Mouse (Mus musculus): Measurements from ENCODE around the gene Ogn.
"Not testable (repeated sequence)": the region's sequence is repeated elsewhere in the genome, so short reads cannot be mapped to it uniquely, and the experiment has no call there.

Ogn gene

GRCm38 (mm10) chr13:49607714-49608113, at the start of gene Ogn:
TSS of gene Ogn (plus strand) at chr13:49608046.
- DNase-seq (ENCODE audit: low spot score in 2 of 2): no peak

- DNase-seq (ENCODE audit: low spot score in 2 of 2): no peak
Measured at GRCm38 (mm10) chr13:49559185-49559584, 48.7 kb upstream of the Ogn start.

- DNase-seq (ENCODE audit: low spot score in 2 of 2): no peak
Measured at GRCm38 (mm10) chr13:49560886-49561285, 47.0 kb upstream of the Ogn start.

- DNase-seq (ENCODE audit: low spot score in 2 of 2): no peak
Measured at GRCm38 (mm10) chr13:49564347-49564746, 43.5 kb upstream of the Ogn start.

- no peak for DNase-seq (ENCODE audit: low spot score in 2 of 2)
Measured at GRCm38 (mm10) chr13:49570371-49570770, 37.5 kb upstream of the Ogn start.

GRCm38 (mm10) chr13:49571418-49571817, 36.4 kb upstream of the Ogn start:
- no peak for DNase-seq (ENCODE audit: low spot score in 2 of 2)

GRCm38 (mm10) chr13:49581541-49582530, 26.0 kb upstream of the Ogn start, which contains the start of gene Omd:
TSS of gene Omd (plus strand) at chr13:49582462.
- DNase-seq (ENCODE audit: low spot score in 2 of 2): no peak

- no peak for DNase-seq (ENCODE audit: low spot score in 2 of 2)
Measured at GRCm38 (mm10) chr13:49583859-49584258, 24.0 kb upstream of the Ogn start.

- DNase-seq (ENCODE audit: low spot score in 2 of 2): no peak
Measured at GRCm38 (mm10) chr13:49584307-49585005, 23.4 kb upstream of the Ogn start.

- no peak for DNase-seq (ENCODE audit: low spot score in 2 of 2)
Measured at GRCm38 (mm10) chr13:49586062-49586461, 21.8 kb upstream of the Ogn start.

GRCm38 (mm10) chr13:49602541-49602940, 5.3 kb upstream of the Ogn start:
- DNase-seq (ENCODE audit: low spot score in 2 of 2): not testable (repeated sequence)

- DNase-seq (ENCODE audit: low spot score in 2 of 2): no peak
Measured at GRCm38 (mm10) chr13:49603603-49604002, 4.2 kb upstream of the Ogn start.

- DNase-seq (ENCODE audit: low spot score in 2 of 2): no peak
Measured at GRCm38 (mm10) chr13:49608589-49609322, 910 bp downstream of the Ogn start.

- DNase-seq (ENCODE audit: low spot score in 2 of 2): no peak
Measured at GRCm38 (mm10) chr13:49617021-49617420, 9.2 kb downstream of the Ogn start.

GRCm38 (mm10) chr13:49618365-49618764, 10.5 kb downstream of the Ogn start:
- no peak for DNase-seq (ENCODE audit: low spot score in 2 of 2)

GRCm38 (mm10) chr13:49623216-49623615, 15.4 kb downstream of the Ogn start:
- no peak for DNase-seq (ENCODE audit: low spot score in 2 of 2)

GRCm38 (mm10) chr13:49628167-49628566, 20.3 kb downstream of the Ogn start:
- no peak for DNase-seq (ENCODE audit: low spot score in 2 of 2)

GRCm38 (mm10) chr13:49629076-49629475, 21.2 kb downstream of the Ogn start:
- DNase-seq (ENCODE audit: low spot score in 2 of 2): no peak

- DNase-seq (ENCODE audit: low spot score in 2 of 2): no peak
Measured at GRCm38 (mm10) chr13:49639965-49640364, 32.1 kb downstream of the Ogn start.

- no peak for DNase-seq (ENCODE audit: low spot score in 2 of 2)
Measured at GRCm38 (mm10) chr13:49642650-49643049, 34.8 kb downstream of the Ogn start.

GRCm38 (mm10) chr13:49643669-49644362, 36.0 kb downstream of the Ogn start:
- DNase-seq (ENCODE audit: low spot score in 2 of 2): no peak

All from frontal cortex, postnatal 10 days (tissue).